Mouse (Mus musculus) regulatory T cell (primary cell): Measurements from ENCODE around the gene Plk3.

ENCODE experiments used
- in situ Hi-C: fragments of 300-600 bp; cut with MboI, MseI; formaldehyde crosslinking; loops from one replicate; pipeline ENCODE4 v1.15.1; 2025; ENCODE audit warnings: high pct_unique_total_duplicates

Plk3 gene

DNA sequence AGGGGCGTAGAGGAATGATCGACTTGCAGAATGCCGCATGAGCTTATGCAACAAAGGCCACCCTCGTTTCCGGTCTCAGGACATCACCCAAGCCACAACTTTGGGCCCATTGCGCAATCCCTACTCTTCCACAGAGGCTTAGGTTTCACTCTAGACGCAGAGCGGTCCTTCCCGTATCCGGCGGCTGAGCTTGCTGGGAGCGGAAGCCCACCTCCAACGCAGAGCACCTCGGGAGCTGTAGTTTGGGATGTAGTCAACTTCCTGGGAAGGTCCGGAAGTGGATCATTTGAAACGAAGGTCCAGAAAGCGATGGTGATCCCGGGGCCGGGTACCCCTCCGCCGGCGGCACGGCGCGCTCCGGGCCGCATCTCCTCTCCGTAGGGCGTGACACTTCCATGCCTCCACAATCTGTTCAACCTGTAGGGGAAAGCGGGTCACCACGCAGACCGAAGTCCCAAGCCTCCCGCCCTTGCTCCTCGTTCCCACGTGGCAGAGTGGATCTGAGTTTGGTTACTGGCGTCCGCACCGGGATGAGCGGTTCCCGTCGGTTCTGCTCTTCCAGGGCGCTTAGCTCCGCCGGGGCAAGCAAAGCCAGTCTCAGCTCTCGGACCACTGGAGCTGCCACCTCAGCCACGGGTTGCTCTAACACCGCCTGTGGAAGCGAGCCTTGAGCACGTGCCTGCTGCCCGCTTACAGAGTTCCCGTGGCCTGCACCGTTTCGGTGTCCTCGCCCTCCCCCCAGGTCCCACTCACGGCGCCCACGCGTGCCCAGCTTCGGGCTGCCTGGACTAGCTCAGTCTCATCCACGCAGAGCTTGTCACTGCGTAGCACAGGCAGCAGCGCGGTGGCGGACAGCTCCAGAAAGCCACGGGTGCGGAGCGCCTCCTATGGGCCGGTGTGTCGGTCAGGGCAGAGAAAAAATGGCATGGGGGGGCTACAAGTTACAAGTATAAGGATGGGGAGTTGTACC is 13.0 kb downstream of the Plk3 start:
- in situ Hi-C loops, result loop anchor here (5.0 kb wide), 1 partner anchor 493 kb away; the partner anchor contains the start of gene Nasp

DNA sequence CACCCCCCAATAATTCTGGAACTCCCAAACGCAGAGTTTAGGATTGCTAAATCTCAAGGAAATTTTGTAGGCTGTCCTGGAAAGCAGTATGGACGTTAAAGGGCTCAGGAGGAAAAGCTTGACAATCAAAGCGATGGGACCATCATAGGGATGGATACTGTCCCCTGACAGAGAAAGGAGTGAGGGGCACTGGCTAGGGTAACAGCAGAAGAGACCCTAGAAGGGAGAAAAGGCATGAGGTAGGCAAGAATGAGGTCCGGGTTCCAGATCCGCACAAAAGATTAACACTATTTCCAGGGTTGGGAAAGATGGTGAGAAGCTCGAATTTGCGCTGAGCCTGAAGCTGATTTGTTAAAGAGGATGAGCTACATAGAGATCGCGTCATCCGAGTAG is 13.7 kb downstream of the Plk3 start:
- in situ Hi-C loops, result loop anchor here (5.0 kb wide), 1 partner anchor 493 kb away; the partner anchor contains the start of gene Nasp

- in situ Hi-C loops, result loop anchor here (5.0 kb wide), 1 partner anchor 492 kb away; the partner anchor contains the start of gene Nasp
Measured at GRCm38 (mm10) chr4:117119636-117120035, 14.1 kb downstream of the Plk3 start.

DNA sequence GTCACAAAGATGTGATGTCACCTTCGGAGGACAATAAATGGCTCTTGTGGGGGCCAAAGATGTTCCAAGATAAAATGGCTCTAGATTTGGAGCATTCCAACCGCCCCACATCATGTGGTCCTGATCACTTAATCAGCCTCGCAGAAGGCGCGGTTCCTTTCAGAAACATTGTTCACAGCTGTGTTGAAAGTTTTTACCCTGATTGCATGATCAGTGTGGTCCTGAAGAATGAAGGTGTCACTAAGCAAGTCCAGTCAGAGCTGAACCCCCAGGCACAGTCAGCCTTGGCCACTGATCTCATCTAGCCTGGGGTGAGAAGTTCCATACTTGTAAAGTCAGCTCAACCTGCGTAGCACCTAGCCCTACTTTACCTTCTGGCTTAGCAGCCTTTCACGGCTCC is 15.8 kb downstream of the Plk3 start:
- in situ Hi-C loops, result no loop called here

DNA sequence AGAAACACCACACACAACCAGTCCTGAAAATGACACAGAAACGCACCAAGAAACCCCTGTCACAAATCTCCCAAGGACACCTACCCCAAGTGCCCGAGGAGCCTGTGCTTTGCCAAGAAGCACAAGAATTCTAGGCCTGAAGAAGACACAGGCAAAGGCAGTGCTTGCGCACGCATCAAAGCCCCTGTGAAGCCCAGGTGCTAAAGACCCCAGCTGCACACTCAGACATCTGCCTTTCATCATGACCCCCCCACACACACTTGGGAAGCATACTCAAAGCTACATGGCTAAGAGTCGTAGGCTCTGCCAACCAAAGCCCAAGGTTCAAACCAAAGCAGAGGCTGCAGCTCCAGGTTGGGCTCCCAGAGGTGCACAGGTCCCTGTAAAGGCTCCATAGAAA is 18.2 kb downstream of the Plk3 start:
- in situ Hi-C loops, result no loop called here

GRCm38 (mm10) chr4:117113237-117113636 is 20.5 kb downstream of the Plk3 start:
- in situ Hi-C loops, result no loop called here

DNA sequence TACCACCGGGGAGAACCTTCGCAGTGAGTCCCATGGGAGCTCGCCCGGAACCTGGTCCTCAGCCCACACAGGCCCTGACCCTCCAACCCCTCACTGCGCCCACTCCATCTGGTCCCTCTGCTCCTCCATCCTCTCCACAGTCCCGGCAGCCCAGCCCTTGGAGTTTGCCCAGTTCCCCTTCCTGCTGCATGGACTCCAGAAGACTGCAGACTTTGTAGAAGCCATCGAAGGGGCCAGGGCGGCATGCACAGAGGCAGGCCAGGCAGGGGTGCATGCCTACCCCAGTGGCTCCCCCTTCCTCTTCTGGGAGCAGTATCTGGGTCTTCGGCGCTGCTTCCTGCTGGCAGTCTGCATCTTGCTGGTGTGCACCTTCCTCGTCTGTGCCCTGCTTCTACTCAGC is 22.8 kb downstream of the Plk3 start:
- in situ Hi-C loops, result no loop called here

- in situ Hi-C loops, result no loop called here
Measured at GRCm38 (mm10) chr4:117110249-117110648, 23.5 kb downstream of the Plk3 start.

- in situ Hi-C loops, result no loop called here
Measured at GRCm38 (mm10) chr4:117109330-117109729, 24.4 kb downstream of the Plk3 start.

GRCm38 (mm10) chr4:117108524-117108849 is 25.3 kb downstream of the Plk3 start:
- in situ Hi-C loops, result no loop called here

GRCm38 (mm10) chr4:117107813-117108523 is 25.8 kb downstream of the Plk3 start:
- in situ Hi-C loops, result no loop called here

DNA sequence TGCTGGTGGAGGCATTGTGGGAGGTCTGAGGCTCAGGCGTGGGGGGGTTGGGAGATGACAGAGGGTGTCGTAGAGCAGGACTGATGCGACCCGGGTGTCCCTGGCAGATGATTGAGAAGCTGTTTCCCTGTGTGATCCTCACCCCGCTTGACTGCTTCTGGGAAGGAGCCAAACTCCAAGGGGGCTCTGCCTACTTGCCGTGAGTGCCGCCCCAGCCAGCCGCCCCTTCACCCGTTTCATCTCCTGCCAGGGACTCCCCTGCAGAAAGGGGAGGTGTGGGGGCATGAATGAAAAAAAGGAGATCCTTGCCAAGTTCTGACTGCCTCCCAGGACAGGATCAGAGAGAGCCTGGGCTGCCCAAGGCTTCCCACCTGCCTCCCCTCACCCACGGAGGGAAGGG is 28.6 kb downstream of the Plk3 start:
- in situ Hi-C loops, result no loop called here

DNA sequence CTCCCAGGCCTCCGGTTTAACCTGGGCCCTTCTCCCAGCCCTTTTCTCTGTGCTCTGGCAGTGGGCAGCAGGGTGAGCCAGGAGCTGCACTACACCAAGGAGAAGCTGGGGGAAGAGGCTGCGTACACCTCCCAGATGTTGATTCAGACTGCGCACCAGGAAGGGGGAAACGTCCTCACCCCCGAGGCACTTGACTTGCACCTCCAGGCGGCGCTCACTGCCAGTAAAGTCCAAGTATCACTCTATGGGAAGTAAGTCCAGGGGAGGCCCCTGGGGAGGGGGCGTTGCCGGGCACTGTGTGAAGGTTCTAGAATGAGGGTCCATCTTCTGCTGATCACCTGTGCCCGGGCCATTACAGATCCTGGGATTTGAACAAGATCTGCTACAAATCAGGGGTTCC is 29.1 kb downstream of the Plk3 start:
- in situ Hi-C loops, result no loop called here

DNA sequence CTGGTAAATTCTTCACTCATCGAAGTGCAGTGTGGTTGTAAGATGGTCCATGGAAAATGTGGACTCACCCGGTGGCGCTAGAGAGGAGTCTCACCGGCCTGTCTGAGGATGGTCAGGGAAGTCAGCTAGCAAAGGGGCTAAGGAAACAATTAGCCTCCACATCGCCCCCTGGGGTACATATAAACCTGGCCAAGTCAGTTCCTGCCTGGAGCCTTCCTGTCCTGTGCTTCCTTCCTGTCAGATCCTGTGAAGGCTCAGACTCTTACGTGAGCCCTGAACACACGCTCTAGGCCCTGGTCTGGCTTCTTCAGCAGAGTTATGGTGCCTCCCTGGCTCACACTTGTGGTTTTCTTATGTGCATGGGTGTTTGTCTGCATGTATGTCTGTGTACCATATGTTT is 32.5 kb downstream of the Plk3 start:
- in situ Hi-C loops, result no loop called here

- in situ Hi-C loops, result no loop called here
Measured at GRCm38 (mm10) chr4:117100036-117100435, 33.7 kb downstream of the Plk3 start.

GRCm38 (mm10) chr4:117098764-117099036 is 35.1 kb downstream of the Plk3 start:
- in situ Hi-C loops, result no loop called here

DNA sequence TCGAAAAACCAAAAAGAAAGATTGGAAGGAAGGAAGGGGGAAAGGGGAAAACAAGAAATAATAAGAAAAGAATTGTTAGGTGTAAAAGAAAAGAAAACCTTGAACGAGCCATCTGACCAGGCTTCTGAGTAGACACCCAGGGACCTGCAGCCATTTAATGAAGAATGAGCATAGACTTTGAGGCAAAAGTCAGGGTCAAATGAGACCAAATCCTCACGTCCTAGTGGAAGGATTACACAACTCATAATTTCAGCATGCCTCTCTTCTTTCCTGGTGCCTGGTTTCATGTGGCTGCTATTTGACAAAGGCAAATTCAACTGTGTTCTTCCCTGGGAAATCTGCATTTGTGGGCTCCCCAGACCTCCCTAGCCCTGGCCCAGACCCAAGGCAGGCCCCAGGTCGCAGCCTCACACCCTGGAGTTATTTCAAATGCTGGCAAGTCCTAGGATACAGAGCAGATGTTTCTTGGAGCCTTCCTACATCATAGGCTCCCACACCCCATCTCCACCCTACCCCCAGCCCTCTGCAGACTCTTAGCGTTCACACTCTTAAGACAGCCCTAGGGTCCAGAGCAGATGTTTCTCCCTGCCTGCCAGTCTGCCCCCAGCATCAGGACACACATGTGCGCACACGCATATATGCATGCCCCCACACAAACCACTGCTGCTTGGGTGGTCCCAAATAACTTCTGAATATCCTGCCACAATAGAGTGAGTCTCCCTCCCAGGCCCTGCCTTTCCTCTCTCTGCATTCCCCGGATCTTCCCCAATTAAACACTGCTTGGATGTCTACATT is 35.6 kb downstream of the Plk3 start:
- in situ Hi-C loops, result no loop called here

- in situ Hi-C loops, result no loop called here
Measured at GRCm38 (mm10) chr4:117096666-117097065, 37.1 kb downstream of the Plk3 start.

DNA sequence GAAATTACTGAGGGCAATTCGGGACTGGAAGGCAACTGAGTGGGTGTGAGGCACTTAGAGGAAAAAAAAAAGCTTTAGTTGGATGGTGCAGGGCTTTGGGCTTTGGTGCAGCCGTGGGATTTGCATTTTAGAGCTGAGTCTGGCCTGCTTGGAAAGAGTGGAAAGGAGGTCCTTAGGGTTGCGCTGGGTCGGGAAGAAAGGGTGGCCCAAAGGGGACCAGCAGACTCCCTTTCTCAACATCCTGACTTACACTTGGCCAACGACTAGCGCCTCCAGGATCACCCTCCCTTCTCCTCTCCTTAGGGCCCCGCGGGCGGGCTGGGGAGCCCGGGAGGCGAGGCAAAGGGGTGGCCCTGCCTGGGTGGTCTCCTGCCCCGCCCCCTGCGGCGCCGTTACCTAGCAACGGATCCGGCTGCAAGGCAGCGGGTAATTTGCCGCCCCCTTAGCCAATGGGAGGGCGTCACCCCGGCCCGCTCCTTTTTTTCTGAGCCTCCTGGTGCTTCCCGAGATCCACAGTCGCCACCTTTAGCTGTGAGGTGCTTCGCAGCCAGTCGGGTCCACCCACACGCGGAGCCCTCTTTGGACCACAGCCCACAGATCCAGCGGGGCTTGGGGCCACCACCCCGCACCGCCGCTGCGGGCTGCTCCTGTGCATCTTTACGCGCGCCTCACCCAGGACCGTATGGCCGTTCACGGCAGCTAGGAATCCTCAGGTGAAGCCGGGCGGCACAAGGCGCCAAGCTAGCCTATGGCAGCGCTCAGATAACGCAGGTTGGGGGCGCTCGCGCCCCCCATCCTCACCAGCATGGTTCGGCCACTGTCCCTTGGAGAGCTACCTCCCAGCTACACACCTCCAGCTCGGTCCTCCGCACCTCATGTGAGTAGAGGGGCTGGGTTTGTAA is 38.0 kb downstream of the Plk3 start, which contains the start of gene Ptch2:
Gene Ptch2 (plus strand): TSS at position 525 of the 902 bp plus-strand sequence.
- in situ Hi-C loops, result no loop called here

GRCm38 (mm10) chr4:117094626-117095361 is 39.0 kb downstream of the Plk3 start:
- in situ Hi-C loops, result no loop called here
